Mouse (Mus musculus): Measurements from ENCODE around the gene Sertad3. TPM values are rescaled to one million over a fixed set of nuclear protein-coding genes. Genes with fewer than 3 reads are reported as not detected.
"Not testable (repeated sequence)": the region's sequence is repeated elsewhere in the genome, so short reads cannot be mapped to it uniquely, and the experiment has no call there.

The Sertad3 gene
- total RNA-seq, 2 experiments from 2014 or later, result 3.8 to 7.3 TPM

- DNase-seq, result no peak
Measured at GRCm38 (mm10) chr7:27493022-27493421, 19.5 kb downstream of the Sertad3 start.

- no peak for DNase-seq
Measured at GRCm38 (mm10) chr7:27493450-27493849, 19.9 kb downstream of the Sertad3 start.

- not testable (repeated sequence) for DNase-seq
Measured at GRCm38 (mm10) chr7:27494659-27495367, 21.2 kb downstream of the Sertad3 start.

- DNase-seq, result no peak
Measured at GRCm38 (mm10) chr7:27499036-27499435, 25.5 kb downstream of the Sertad3 start, which contains the start of gene Prx. Gene Prx (plus strand): TSS chr7:27499324.

GRCm38 (mm10) chr7:27501620-27502019 lies 28.1 kb downstream of the Sertad3 start:
- peak; percentile 84 for DNase-seq

GRCm38 (mm10) chr7:27506765-27507370 lies 33.3 kb downstream of the Sertad3 start:
- no peak for DNase-seq

- DNase-seq, result peak; percentile 96
Measured at GRCm38 (mm10) chr7:27507711-27508647, 34.4 kb downstream of the Sertad3 start.

GRCm38 (mm10) chr7:27508648-27509005 lies 35.1 kb downstream of the Sertad3 start:
- peak; percentile 47 for DNase-seq

GRCm38 (mm10) chr7:27510809-27511208 lies 37.2 kb downstream of the Sertad3 start:
- DNase-seq, result no peak

GRCm38 (mm10) chr7:27514961-27515360 lies 41.4 kb downstream of the Sertad3 start:
- no peak for DNase-seq

GRCm38 (mm10) chr7:27518314-27518713 lies 44.7 kb downstream of the Sertad3 start:
- DNase-seq, result no peak

- DNase-seq, result no peak
Measured at GRCm38 (mm10) chr7:27520104-27520503, 46.5 kb downstream of the Sertad3 start.

- DNase-seq, result no peak
Measured at GRCm38 (mm10) chr7:27520599-27520998, 47.0 kb downstream of the Sertad3 start.

- no peak for DNase-seq
Measured at GRCm38 (mm10) chr7:27522967-27523366, 49.4 kb downstream of the Sertad3 start, which contains the start of gene Hipk4. Gene Hipk4 (plus strand): TSS chr7:27523267.

- DNase-seq, result no peak
Measured at GRCm38 (mm10) chr7:27523805-27524204, 50.2 kb downstream of the Sertad3 start.

- DNase-seq, result no peak
Measured at GRCm38 (mm10) chr7:27526039-27526827, 52.7 kb downstream of the Sertad3 start.

Other genes starting within 250 kb of the Sertad3 start
- gene Itpkc, start 245.1 kb upstream of the Sertad3 start, total RNA-seq (2021), result 1 to 10 TPM; 2.3 to 3.6 TPM
- 1 to 10 TPM; 3.0 to 4.9 TPM for gene Coq8b, start 240.7 kb upstream of the Sertad3 start, total RNA-seq (2021)
- gene Numbl, start 215.3 kb upstream of the Sertad3 start, total RNA-seq (2021), result 1 to 10 TPM; 3.6 to 5.4 TPM
- 10 to 100 TPM; 69.4 to 77.8 TPM for gene Ltbp4, start 136.1 kb upstream of the Sertad3 start, total RNA-seq (2021)
- gene Shkbp1, start 117.7 kb upstream of the Sertad3 start, total RNA-seq (2021), result 1 to 10 TPM in 1 of 2 experiments, under 1 TPM in 1; 1.00 to 3.1 TPM
- not detected for gene Gm20479, start 116.3 kb upstream of the Sertad3 start, total RNA-seq (2021)
- under 1 TPM in 1 of 2 experiments, not detected in 1; 0.05 TPM for gene Sptbn4, start 26.1 kb upstream of the Sertad3 start, total RNA-seq (2021)
- 10 to 100 TPM; 11.0 to 17.2 TPM for gene Blvrb, start 25.8 kb upstream of the Sertad3 start, total RNA-seq (2021)
- 1 to 10 TPM; 6.8 to 7.5 TPM for gene Sertad1, start 13.1 kb downstream of the Sertad3 start, total RNA-seq (2021)
- 10 to 100 TPM; 11.6 to 13.0 TPM for gene Prx, start 25.6 kb downstream of the Sertad3 start, total RNA-seq (2021)
- gene Hipk4, start 49.5 kb downstream of the Sertad3 start, total RNA-seq (2021), result under 1 TPM; 0.13 to 0.18 TPM
- gene Pld3, start 79.5 kb downstream of the Sertad3 start, total RNA-seq (2021), result 10 to 100 TPM; 14.9 to 15.0 TPM
- gene 2310022A10Rik, start 79.5 kb downstream of the Sertad3 start, total RNA-seq (2021), result 100 to 1,000 TPM in 1 of 2 experiments, 10 to 100 TPM in 1; 88.3 to 110 TPM
- 100 to 1,000 TPM; 135 to 147 TPM for gene Akt2, start 117.8 kb downstream of the Sertad3 start, total RNA-seq (2021)
- gene Ttc9b, start 180.1 kb downstream of the Sertad3 start, total RNA-seq (2021), result not detected
- gene Map3k10, start 200.8 kb downstream of the Sertad3 start, total RNA-seq (2021), result 10 to 100 TPM; 27.7 to 28.1 TPM
- gene Zfp607b, start 215.6 kb downstream of the Sertad3 start, total RNA-seq (2021), result under 1 TPM; 0.49 to 0.75 TPM